Mouse (Mus musculus) ES-E14 (cell line): ENCODE measurements around the gene Robo4.

ENCODE experiments used
- CHD2 ChIP-seq: IDR thresholded peaks from 2 replicates; pipeline ENCODE4 v1.6.1; 2014; ENCODE audit warnings: mild to moderate bottlenecking, low read depth, low read length, inconsistent platforms
- ZNF384 ChIP-seq: IDR thresholded peaks from 2 replicates; pipeline ENCODE4 v1.6.1; 2012; ENCODE audit warnings: low read depth, low read length, inconsistent platforms

GRCm38 (mm10) chr9:37452401-37452800 lies 50.7 kb downstream of the Robo4 start:
- TF ChIP-seq ZNF384 (no peak), CHD2 (no peak)
